Mouse (Mus musculus): ENCODE measurements around the gene Rras. TPM values are rescaled to one million over a fixed set of nuclear protein-coding genes. Genes with fewer than 3 reads are reported as not detected.

The Rras gene
- polyA plus RNA-seq, 1 experiment = 14.9 TPM

- Histone ChIP-seq H3K27ac (ENCODE audit: control insufficient read depth, insufficient read depth, low read depth, low read length, poor library complexity) (peak overlapping the region; percentile 3; the same call in 1 of the 2 replicates), H3K4me1 (ENCODE audit: control insufficient read depth, insufficient read depth, low read length) (peaks cover 4% of the 10 kb centered on the region; the same call in 1 of the 2 replicates), H3K4me3 (replicated peaks; ENCODE audit: control insufficient read depth, low read depth, low read length) (peak overlapping the region; percentile 83)
- no peak for TF ChIP-seq CTCF (IDR thresholded peaks at IDR 0.05; ENCODE audit: control insufficient read depth, insufficient read depth, low read length)
- TF ChIP-seq POLR2A (IDR thresholded peaks at IDR 0.05; ENCODE audit: borderline replicate concordance, control insufficient read depth, low read depth, low read length) = no peak
- 11% methylated on average over 10 of the region's 10 CpGs for WGBS
Measured at GRCm38 (mm10) chr7:44996672-44997071, 21.1 kb upstream of the Rras start.

GRCm38 (mm10) chr7:44997231-44997939 lies 20.4 kb upstream of the Rras start, which contains the start of gene Irf3:
Gene Irf3, plus strand, starts transcription at chr7:44997648.
- H3K4me1 ChIP-seq (ENCODE audit: control insufficient read depth, insufficient read depth, low read length) = peaks cover 4% of the 10 kb centered on the region; the same call in 1 of the 2 replicates
- TF ChIP-seq POLR2A (IDR thresholded peaks at IDR 0.05; ENCODE audit: borderline replicate concordance, control insufficient read depth, low read depth, low read length) (peak; percentile 38; the same call in 1 of the 2 replicates), CTCF (IDR thresholded peaks at IDR 0.05; ENCODE audit: control insufficient read depth, insufficient read depth, low read length) (peak; percentile 11; the same call in 1 of the 2 replicates)
- H3K4me3 ChIP-seq (replicated peaks; ENCODE audit: control insufficient read depth, low read depth, low read length) = peak within 1 kb of the TSS; percentile 83
- under 1% methylated on average over 43 of the region's 43 CpGs for WGBS
- peak within 1 kb of the TSS; percentile 85 for H3K27ac ChIP-seq (ENCODE audit: control insufficient read depth, insufficient read depth, low read depth, low read length, poor library complexity)

GRCm38 (mm10) chr7:44997940-44998428 lies 19.8 kb upstream of the Rras start:
- H3K4me3 ChIP-seq (replicated peaks; ENCODE audit: control insufficient read depth, low read depth, low read length) = peak overlapping the region; percentile 83
- peak overlapping the region; percentile 85 for H3K27ac ChIP-seq (ENCODE audit: control insufficient read depth, insufficient read depth, low read depth, low read length, poor library complexity)
- under 1% methylated on average over 15 of the region's 15 CpGs for WGBS
- no peak for TF ChIP-seq POLR2A (IDR thresholded peaks at IDR 0.05; ENCODE audit: borderline replicate concordance, control insufficient read depth, low read depth, low read length)
- TF ChIP-seq CTCF (IDR thresholded peaks at IDR 0.05; ENCODE audit: control insufficient read depth, insufficient read depth, low read length) = no peak
- peaks cover 4% of the 10 kb centered on the region; the same call in 1 of the 2 replicates for H3K4me1 ChIP-seq (ENCODE audit: control insufficient read depth, insufficient read depth, low read length)

- TF ChIP-seq CTCF (IDR thresholded peaks at IDR 0.05; ENCODE audit: control insufficient read depth, insufficient read depth, low read length) (no peak), POLR2A (IDR thresholded peaks at IDR 0.05; ENCODE audit: borderline replicate concordance, control insufficient read depth, low read depth, low read length) (0 out of 2 replicates have a peak, but pooled peaks have one; percentile 24)
- under 1% methylated on average over 18 of the region's 18 CpGs for WGBS
- peak within 1 kb of the TSS; percentile 83 for H3K4me3 ChIP-seq (replicated peaks; ENCODE audit: control insufficient read depth, low read depth, low read length)
- H3K27ac ChIP-seq (ENCODE audit: control insufficient read depth, insufficient read depth, low read depth, low read length, poor library complexity) = peak within 1 kb of the TSS; percentile 85
- peaks cover 4% of the 10 kb centered on the region; the same call in 1 of the 2 replicates for H3K4me1 ChIP-seq (ENCODE audit: control insufficient read depth, insufficient read depth, low read length)
Measured at GRCm38 (mm10) chr7:44998501-44998955, 19.2 kb upstream of the Rras start, which contains the start of gene Bcl2l12. Gene Bcl2l12, minus strand, starts transcription at chr7:44998712.

GRCm38 (mm10) chr7:44999753-45000152 lies 18.0 kb upstream of the Rras start:
- 88% methylated on average over 11 of the region's 11 CpGs for WGBS
- peaks cover 4% of the 10 kb centered on the region; the same call in 1 of the 2 replicates for H3K4me1 ChIP-seq (ENCODE audit: control insufficient read depth, insufficient read depth, low read length)
- no peak overlapping the region for H3K27ac ChIP-seq (ENCODE audit: control insufficient read depth, insufficient read depth, low read depth, low read length, poor library complexity)

GRCm38 (mm10) chr7:45000539-45001114 lies 17.1 kb upstream of the Rras start:
- no peak overlapping the region for H3K4me3 ChIP-seq (replicated peaks; ENCODE audit: control insufficient read depth, low read depth, low read length)
- no peak for TF ChIP-seq POLR2A (IDR thresholded peaks at IDR 0.05; ENCODE audit: borderline replicate concordance, control insufficient read depth, low read depth, low read length)
- TF ChIP-seq CTCF (IDR thresholded peaks at IDR 0.05; ENCODE audit: control insufficient read depth, insufficient read depth, low read length) = no peak
- no peak overlapping the region for H3K27ac ChIP-seq (ENCODE audit: control insufficient read depth, insufficient read depth, low read depth, low read length, poor library complexity)
- H3K4me1 ChIP-seq (ENCODE audit: control insufficient read depth, insufficient read depth, low read length) = peaks cover 4% of the 10 kb centered on the region; the same call in 1 of the 2 replicates
- 88% methylated on average over 21 of the region's 21 CpGs for WGBS

More at GRCm38 (mm10) chr7:44999753-45000152, 18.0 kb upstream of the Rras start:
- no peak for TF ChIP-seq CTCF (IDR thresholded peaks at IDR 0.05; ENCODE audit: control insufficient read depth, insufficient read depth, low read length)
- TF ChIP-seq POLR2A (IDR thresholded peaks at IDR 0.05; ENCODE audit: borderline replicate concordance, control insufficient read depth, low read depth, low read length) = no peak
- no peak overlapping the region for H3K4me3 ChIP-seq (replicated peaks; ENCODE audit: control insufficient read depth, low read depth, low read length)

- H3K27ac ChIP-seq (ENCODE audit: control insufficient read depth, insufficient read depth, low read depth, low read length, poor library complexity) = no peak overlapping the region
- peaks cover 4% of the 10 kb centered on the region; the same call in 1 of the 2 replicates for H3K4me1 ChIP-seq (ENCODE audit: control insufficient read depth, insufficient read depth, low read length)
- no peak for TF ChIP-seq CTCF (IDR thresholded peaks at IDR 0.05; ENCODE audit: control insufficient read depth, insufficient read depth, low read length)
- no peak for TF ChIP-seq POLR2A (IDR thresholded peaks at IDR 0.05; ENCODE audit: borderline replicate concordance, control insufficient read depth, low read depth, low read length)
- H3K4me3 ChIP-seq (replicated peaks; ENCODE audit: control insufficient read depth, low read depth, low read length) = no peak overlapping the region
- 70% methylated on average over 7 of the region's 7 CpGs for WGBS
Measured at GRCm38 (mm10) chr7:45002440-45002839, 15.3 kb upstream of the Rras start.

GRCm38 (mm10) chr7:45004546-45004945 lies 13.2 kb upstream of the Rras start:
- Histone ChIP-seq H3K27ac (ENCODE audit: control insufficient read depth, insufficient read depth, low read depth, low read length, poor library complexity) (no peak overlapping the region), H3K4me3 (replicated peaks; ENCODE audit: control insufficient read depth, low read depth, low read length) (no peak overlapping the region), H3K4me1 (ENCODE audit: control insufficient read depth, insufficient read depth, low read length) (no peaks in the 10 kb centered on the region)
- TF ChIP-seq POLR2A (IDR thresholded peaks at IDR 0.05; ENCODE audit: borderline replicate concordance, control insufficient read depth, low read depth, low read length) = no peak
- no peak for TF ChIP-seq CTCF (IDR thresholded peaks at IDR 0.05; ENCODE audit: control insufficient read depth, insufficient read depth, low read length)
- whole genome bisulfite sequencing = 47% methylated on average over 3 of the region's 3 CpGs
